ENCODE assay signal across 24 mouse cellular contexts in the genomic region with DNA sequence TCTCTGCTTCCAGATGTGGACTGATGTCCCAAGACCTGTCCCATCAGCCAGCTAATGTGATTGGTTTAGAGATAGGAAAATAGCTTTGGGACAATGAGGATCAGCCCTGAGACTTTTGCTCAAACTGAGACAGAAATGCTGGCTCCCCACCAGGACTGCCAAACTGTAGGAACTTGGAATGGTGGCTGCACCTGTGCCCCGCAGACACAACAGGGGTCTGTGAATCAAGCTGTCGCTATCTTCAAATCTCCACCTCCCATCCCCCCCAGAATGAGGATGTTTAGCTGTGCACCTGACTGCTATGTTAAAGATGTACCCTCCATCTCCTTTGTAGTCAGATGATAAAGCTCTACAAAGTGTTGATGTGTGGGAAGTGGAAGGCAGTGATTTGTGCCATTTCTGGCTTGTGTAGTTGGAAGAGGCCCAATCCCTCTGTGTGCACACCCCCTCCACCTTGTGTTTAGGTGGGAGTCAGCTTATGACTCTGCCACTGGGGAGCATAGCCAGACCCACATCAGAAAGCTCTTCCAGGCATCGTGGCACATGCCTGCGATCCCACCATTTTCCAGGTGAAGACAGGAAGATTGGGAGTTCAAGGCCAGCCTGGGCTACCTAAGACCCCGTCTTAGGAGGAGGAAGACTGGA. TPM values are rescaled to one million over a fixed set of nuclear protein-coding genes. Genes with fewer than 3 reads are reported as not detected.
DNase-seq lines count a peak whose midpoint lies in the region; TF ChIP-seq lines count a peak whose summit lies in the region.
"Had no signal": no experiment of that assay in that cellular context is flagged by ENCODE, and none has a peak within 500 bp of the region (broad histone marks: within the 10 kb centered on the region; RNA-seq: fewer than 3 reads in every experiment).

No protein-coding gene starts in this region.

- DNase-seq in cerebellum, adult 9-11 months = peak; percentile 51
- DNase-seq in cerebellum, adult 8-10 months = no peak
- DNase-seq in layer of hippocampus, adult 2 months (ENCODE audit: low spot score in 2 of 2) = peak; percentile 53 to 77
- DNase-seq in layer of hippocampus, adult 9-10 months (ENCODE audit: low spot score) = no peak
- DNase-seq in right cerebral cortex, adult 2 months (ENCODE audit: low spot score in 2 of 2) = peak; percentile 71 to 73
- no peak for DNase-seq in right cerebral cortex, postnatal 4 days
- peak; percentile 60 to 72 for DNase-seq in right cerebral cortex, postnatal 36 days (ENCODE audit: low spot score in 2 of 2)
- DNase-seq in kidney, adult 2 months = no peak
- DNase-seq: adrenal gland, postnatal 36 days; forebrain, postnatal 0 days; gastrocnemius, postnatal 14 days; heart, postnatal 10 days; lung, adult 18-20 months had no signal

- H3K36me3 ChIP-seq in kidney, adult 2 months (ENCODE audit: control insufficient read depth, insufficient read depth, low read length) = no peaks in the 10 kb centered on the region
- H3K36me3 ChIP-seq: heart, embryonic 12.5 days; hindbrain, embryonic 10.5 days; intestine, embryonic 15.5 days; liver, embryonic 12.5 days; midbrain, embryonic 12.5 days had no signal

- no peak for TF ChIP-seq CTCF in layer of hippocampus, adult 2 months (conservative IDR thresholded peaks at IDR 0.05)
- TF ChIP-seq CTCF in kidney, adult 2 months (conservative IDR thresholded peaks at IDR 0.05; ENCODE audit: insufficient read depth, insufficient read length, low read depth, low read length) = no peak

- peaks cover 18% of the 10 kb centered on the region; the same call in 1 of the 2 replicates for H3K4me1 ChIP-seq in kidney, adult 2 months (ENCODE audit: control insufficient read depth, insufficient read depth, low read length)

- H3K27me3 ChIP-seq in kidney, adult 2 months (replicated peaks; ENCODE audit: control insufficient read depth, insufficient read depth, low read length) = no peaks in the 10 kb centered on the region
- H3K27me3 ChIP-seq: heart, embryonic 12.5 days; intestine, embryonic 15.5 days had no signal

- 89% methylated on average over 5 of the region's 5 CpGs for whole genome bisulfite sequencing in kidney, adult 2 months

- TF ChIP-seq POLR2A in kidney, adult 2 months (IDR thresholded peaks at IDR 0.05; ENCODE audit: low read depth, low read length) = no peak

- H3K4me3 ChIP-seq in layer of hippocampus, adult 2 months = no peak overlapping the region
- H3K4me3 ChIP-seq in kidney, adult 2 months (ENCODE audit: insufficient read depth, low read depth, low read length) = no peak overlapping the region
- H3K4me3 ChIP-seq: embryonic facial prominence, embryonic 12.5 days; heart, embryonic 12.5 days; hindbrain, embryonic 10.5 days; intestine, embryonic 15.5 days; limb, embryonic 13.5 days; liver, embryonic 12.5 days; midbrain, embryonic 12.5 days had no signal

- H3K27ac ChIP-seq in layer of hippocampus, adult 2 months = peak overlapping the region; percentile 70
- no peak overlapping the region for H3K27ac ChIP-seq in kidney, adult 2 months (ENCODE audit: insufficient read depth, low read depth, low read length)
- H3K27ac ChIP-seq: embryonic facial prominence, embryonic 12.5 days; hindbrain, embryonic 10.5 days; intestine, embryonic 15.5 days; limb, embryonic 13.5 days; liver, embryonic 12.5 days; midbrain, embryonic 12.5 days; stomach, postnatal 0 days had no signal

RNA-seq across cellular contexts. Expression of a gene that starts 0.7 kb away (rescaled TPM):
- total RNA-seq in layer of hippocampus, adult 2 months (2021) = 1 to 10 TPM; 6.7 to 7.3 TPM
- 26.4 and 27.3 TPM in 2 replicates for polyA plus RNA-seq in kidney, adult 2 months (2012; rRNA removed)

RNA-seq across cellular contexts. Expression of a gene that starts 2.9 kb away (rescaled TPM):
- under 1 TPM; 0.41 to 0.81 TPM for total RNA-seq in layer of hippocampus, adult 2 months (2021)
- polyA plus RNA-seq in kidney, adult 2 months (2012; rRNA removed) = 0.42 and 1.1 TPM in 2 replicates
- polyA plus RNA-seq: forebrain, embryonic 11.5 days; intestine, embryonic 15.5 days; kidney, embryonic 14.5 days; midbrain, embryonic 12.5 days; stomach, postnatal 0 days had no signal

RNA-seq across cellular contexts. Expression of a gene that starts 9.8 kb away (rescaled TPM):
- 10 to 100 TPM in 1 of 2 experiments, 1 to 10 TPM in 1; 9.4 to 14.2 TPM for total RNA-seq in layer of hippocampus, adult 2 months (2021)
- polyA plus RNA-seq in kidney, adult 2 months (2012; rRNA removed) = 162 and 170 TPM in 2 replicates

RNA-seq across cellular contexts. Expression of a gene that starts 15.9 kb away (rescaled TPM):
- 10 to 100 TPM; 50.8 to 51.8 TPM for total RNA-seq in layer of hippocampus, adult 2 months (2021)
- 99.0 and 122 TPM in 2 replicates for polyA plus RNA-seq in kidney, adult 2 months (2012; rRNA removed)

RNA-seq across cellular contexts. Expression of a gene that starts 32.9 kb away (rescaled TPM):
- total RNA-seq in layer of hippocampus, adult 2 months (2021) = 100 to 1,000 TPM; 453 to 474 TPM
- 4.2 and 4.9 TPM in 2 replicates for polyA plus RNA-seq in kidney, adult 2 months (2012; rRNA removed)
- total RNA-seq: monocyte, adult 5-6 weeks had no signal

Comparison
In these comparisons a context has a peak if more than half of its experiments do, and no peak if none do; other contexts are left out.
1. DNase-seq: peak in cerebellum, adult 9-11 months (single experiment), layer of hippocampus, adult 2 months (2 of 2), right cerebral cortex, adult 2 months (2 of 2) and right cerebral cortex, postnatal 36 days (2 of 2); none in cerebellum, adult 8-10 months (single experiment), layer of hippocampus, adult 9-10 months (single experiment), right cerebral cortex, postnatal 4 days (single experiment) and kidney, adult 2 months (single experiment).